Mouse (Mus musculus) ovary, postnatal 14 days (tissue): ENCODE measurements around the gene Lipm.
A peak's percentile ranks its signal among the peaks of the same experiment; 100 is the strongest.

Experiments
- DNase-seq: peaks from one replicate; pipeline ENCODE4 v3.0.0; 2022; ENCODE audit warnings: low spot score

Lipm gene

DNA sequence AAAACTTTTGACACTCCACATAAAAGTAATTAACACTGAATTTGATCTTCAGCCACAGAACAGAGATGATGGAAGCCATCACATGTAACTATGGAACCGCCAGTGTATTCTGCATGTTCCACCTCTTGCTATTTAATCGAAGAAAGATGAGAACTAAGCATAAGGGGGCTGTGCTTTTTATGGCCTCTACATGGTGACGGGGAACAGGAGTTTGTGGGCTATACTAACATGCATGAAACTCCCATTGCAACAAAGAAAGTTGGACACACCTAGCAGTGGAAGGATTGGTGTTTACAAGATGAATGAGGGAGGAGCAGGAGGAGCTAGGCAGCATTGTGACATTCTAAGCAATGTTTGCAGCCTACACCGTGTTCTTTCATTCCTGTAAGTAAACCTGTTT is at the start of gene Lipm:
Gene Lipm, plus strand, starts transcription at position 301 of the 400 bp plus-strand sequence.
- no peak for DNase-seq

DNA sequence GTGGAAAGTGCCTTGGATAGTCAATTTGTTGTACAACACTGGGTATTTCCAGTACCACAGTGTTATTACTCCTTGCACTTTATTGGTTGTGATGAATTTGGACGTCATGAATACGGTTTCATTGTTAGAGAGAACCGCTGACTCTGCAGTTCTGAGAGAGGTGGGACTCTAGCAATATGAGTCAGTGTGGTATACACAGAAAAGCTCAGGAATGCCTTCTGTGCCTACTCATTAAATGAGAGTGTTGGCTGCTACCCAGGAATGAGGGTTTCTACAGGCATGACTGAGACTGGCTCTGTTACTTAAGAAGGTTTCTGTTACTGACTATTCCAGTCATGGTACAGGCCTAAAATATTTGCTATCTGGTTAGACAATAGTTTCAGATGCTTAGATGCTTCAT is 49.2 kb upstream of the Lipm start:
- DNase-seq = no peak

DNA sequence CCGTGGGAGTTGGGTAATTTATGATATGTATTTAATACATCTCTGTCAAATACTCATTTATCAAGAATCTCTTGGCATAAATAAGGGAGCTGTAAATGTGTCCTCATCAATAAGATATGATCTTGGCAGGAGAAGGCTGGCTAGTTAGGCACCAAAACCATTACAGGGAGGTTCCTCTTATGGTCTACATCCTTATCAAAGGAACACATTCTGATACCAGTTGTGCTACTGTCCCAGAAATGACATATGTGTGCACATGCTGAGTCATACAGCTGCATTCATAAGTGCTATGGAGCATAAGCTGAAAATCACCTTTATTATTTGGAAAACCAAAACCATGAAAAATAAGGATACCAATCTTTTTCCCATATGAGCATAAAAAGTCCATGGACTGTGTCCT is 37.2 kb upstream of the Lipm start:
- DNase-seq = no peak

DNA sequence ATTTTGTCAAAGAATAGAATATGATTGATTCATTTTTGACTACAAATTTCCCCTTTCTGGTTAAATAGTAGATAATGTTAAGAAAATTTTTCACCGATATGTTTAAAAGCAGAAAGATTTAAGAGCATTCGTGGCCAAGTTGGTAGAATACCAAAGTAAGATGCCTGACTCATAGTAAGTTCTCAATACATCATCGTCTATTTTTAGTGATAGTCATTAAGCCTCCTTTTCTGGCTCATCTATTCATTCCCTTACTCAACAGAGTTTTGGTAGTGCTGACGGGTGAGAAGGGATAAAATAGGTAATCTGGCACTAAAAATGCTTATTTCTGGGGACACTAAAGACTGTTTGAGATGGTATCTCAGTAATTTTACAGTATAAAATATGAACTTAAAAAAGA is 36.7 kb upstream of the Lipm start:
- no peak for DNase-seq

DNA sequence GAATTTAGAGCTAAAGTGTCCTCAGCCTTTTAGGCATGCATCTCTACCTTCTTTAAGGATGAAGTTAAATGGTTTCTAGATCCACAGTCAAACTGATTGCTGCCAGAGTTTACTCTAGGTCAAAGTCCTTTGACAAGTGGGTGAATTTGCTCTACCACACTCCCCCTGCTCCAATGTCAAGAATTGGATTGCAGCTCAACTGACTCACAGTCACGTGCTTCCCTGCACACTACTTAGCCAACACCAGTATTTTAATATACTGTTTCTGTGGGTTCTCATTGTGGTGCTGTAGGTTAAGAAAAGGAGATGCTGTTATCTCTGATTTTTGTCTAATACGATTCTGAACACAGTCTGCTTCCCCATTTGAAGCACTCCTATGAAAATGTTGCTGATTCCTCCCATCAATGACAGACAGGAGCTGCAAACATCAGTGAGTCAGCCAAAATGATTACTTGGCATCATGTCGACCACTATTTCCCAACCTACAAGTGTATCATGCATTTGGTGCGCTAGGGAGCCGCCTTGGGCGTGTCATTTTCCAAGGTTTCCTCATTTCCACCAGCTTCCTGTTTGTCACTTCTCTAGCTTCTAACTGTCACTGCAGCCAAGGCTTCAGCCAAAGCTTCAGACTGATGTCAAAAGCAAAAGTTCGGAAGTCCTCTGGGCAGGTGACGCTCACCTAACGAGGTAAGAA is 33.8 kb upstream of the Lipm start, which contains the start of gene Lipn:
Gene Lipn, plus strand, starts transcription at position 580 of the 694 bp plus-strand sequence.
- DNase-seq = no peak

DNA sequence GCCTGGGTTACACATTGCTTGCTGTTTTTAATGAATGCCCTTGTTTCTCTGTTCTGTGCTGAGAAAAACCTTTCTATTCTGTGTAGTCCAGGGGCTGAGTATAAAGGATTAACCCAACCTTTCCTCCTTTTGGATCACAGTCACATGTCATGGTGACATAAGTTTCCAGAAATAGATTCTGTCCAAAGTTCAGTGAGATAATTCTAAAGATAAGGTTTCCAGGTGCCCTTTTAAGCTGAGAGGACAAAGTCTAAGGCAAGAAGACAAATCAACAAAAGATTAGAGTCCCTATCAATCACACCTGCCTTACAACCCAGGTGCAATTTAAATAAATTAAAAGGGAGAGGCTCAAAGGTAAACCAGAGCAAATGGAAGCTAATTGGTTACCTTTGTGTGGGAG is 26.5 kb upstream of the Lipm start:
- no peak for DNase-seq

DNA sequence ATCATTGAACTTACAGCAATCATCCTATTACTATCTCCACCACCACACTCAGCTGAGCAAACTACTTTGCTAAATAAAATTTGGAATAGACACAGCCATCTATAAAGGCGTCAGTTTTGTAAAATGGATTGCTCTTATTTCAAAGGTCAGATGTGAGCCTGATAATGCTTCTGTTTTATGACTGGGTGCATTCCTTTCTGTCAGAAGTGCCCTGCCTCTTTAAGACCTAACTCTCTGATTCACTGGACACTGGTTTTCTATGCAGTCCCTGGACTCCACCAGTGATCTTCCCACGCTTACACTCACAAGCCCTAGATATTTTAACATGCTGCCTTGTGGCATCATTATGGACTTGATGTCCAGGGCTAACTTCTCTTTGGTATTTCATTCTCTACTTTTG is 22.6 kb upstream of the Lipm start:
- DNase-seq = no peak

DNA sequence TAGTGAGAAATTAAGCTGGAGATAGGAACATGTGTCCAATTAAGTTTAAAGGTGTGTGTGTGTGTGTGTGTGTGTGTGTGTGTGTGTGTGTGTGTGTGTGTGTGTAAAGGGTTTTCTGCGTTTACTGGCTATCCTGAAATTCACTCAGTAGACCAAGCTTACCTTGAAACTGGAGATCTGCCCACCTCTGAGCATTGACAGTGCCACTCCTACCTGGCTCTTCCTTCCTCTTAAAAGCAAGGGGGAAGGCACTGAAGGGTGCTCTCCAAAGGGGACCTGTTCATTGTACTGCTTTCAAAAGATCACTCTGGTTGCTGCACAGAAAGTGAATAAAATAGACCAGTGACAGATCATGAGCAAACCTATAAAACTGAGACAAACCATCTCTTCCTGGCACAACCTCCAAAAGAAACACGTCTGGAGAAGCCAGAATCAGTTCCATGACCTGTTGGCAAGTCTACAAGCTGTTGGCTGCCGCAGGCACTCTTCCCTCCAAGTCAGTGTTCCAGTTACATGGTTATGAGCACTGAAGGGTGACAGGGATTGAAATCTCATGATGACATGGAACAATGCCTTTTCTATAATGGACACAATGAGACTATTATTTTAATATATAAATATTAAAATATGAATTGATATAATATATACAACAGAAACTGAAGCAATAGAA is 11.6 kb upstream of the Lipm start:
- no peak for DNase-seq

DNA sequence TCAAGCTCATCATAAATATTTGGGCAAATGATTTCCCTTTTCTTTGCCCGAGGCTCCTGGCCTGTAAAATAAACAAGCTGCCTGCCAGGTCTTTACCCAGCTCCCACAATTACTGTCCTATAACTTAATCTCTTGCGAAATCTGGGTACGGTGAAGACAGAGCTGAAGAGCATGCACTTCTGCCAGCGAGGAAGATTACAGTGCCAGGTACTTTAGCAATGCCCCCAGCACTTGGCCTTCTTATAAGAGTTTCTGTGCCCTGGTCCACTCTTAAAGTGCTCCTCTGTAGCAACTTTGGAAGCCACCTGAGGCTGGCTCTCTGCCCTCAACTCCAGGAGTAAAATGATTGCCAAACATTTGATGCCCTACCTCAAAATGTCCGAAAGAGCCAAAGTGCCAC is 5.4 kb upstream of the Lipm start:
- DNase-seq = no peak

DNA sequence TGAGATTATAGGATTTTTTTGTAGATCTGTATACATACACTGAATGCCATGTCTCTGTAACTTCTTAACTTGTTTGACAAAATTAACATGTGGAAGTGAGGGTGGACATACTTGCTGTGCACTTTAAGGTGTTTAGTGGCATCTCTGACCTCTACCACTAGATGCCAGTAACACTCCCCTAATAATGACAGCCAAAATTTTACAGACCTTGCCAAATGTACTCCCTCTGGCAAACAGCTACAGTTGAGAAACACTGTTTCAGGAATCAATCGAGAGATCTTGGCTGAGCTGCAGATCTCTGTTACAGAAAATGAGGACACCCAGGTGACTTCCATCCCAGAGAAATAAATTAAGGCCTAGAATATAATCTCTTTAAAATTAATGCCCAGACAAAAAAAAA is 4.5 kb upstream of the Lipm start:
- DNase-seq = no peak

DNA sequence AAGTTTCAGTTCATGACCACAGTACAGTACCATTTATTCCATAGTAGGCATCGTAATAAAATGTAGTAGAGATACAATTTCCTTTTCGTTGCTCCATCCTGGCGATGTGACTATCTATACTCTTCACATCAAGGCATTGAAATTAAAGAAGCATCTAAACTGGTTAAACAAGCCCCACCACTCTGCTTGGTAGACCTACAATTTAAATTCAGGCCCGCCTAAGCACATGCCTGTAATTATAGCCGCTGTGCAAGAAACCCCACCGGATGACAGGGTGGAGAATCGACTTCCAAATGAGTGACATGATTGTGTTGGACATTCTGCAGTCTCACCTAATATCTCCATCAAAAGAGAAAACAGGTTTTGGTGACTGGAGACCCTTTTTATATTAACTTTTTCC is 1.2 kb downstream of the Lipm start:
- no peak for DNase-seq

DNA sequence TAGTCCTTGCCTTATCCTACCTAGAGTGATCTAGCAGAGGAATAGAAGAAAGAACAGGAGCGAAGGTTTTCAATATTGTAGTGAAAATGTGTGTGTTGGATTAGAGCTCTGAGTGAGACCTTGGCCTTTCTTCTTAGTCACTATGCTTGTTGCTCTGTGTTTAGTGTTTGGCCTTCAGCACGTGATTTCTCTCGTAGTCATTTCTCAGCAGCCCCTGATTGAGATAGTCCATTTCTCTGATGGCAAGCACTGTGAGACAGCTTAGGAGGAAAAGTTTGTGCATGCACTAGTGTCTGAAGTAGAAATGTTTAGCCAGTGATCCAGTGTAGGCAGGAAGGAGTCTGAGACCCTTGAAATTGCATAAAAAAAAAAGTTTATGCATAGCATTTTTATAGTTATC is 4.1 kb downstream of the Lipm start:
- no peak for DNase-seq

DNA sequence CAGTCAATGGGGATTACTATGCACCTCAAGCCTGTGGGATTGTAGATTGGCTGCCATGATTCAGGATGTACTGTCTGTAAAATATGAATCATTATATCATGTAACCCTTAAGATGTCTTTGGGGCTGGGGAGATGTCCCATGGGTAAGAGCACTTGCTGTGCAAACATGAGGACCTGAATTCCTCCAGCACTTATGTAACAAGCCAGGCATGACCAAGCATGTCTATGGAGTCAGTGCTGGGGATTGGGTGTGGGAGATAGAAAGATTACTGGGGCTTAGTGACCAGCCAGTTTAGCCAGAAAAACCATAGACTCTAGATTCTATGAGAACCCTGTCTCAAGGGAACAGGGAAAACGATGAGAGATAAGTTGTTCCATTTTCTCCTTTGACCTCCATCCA is 18.4 kb downstream of the Lipm start:
- DNase-seq = no peak

DNA sequence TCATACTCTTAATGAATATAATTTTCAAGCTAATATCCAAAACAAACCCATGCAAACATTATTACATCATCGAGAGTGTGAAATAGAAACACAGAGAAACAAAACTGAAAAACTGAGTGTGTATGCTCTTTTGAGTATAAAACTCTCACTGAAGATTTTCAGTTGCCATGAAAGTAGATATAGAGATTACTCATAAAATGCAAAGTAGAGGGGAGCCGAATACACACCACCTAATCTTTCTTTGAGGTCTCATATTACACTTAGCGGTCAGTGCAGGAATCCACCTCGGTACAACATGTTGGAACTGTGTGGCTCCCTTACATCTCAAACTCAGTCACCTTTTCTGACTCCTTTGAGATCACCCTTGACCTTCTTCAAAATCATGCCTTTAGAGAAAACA is 18.9 kb downstream of the Lipm start:
- DNase-seq = no peak

DNA sequence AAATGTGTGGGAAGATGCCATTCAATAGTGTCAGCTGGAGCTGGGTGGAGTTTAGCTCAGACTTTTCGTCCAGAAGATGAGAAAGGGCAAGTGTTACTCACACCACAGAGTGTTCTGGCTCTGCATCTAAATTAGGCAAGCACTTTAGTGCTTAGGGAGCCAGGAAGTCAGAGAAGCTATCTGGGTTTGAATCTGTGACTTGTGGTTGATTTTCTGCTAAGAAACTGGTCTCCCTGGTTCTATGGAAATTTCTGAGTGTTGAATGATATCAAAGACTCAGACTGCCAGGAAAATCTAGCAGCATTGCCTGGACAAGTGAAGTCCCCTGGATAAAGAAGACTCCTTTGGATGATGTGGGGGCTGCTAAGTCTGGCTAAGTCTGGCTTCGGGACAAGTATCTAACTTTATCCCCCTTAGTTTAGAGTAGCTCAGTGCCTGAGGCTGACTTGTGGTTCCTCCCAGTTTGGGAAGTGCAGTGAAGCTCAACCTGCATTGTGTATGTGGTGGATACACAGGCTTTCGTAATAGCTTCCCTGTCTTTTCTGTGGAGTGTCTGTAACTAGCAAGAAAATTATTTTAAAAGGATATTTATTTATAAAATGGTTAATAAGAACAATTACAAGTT is 19.5 kb downstream of the Lipm start:
- DNase-seq = no peak

DNA sequence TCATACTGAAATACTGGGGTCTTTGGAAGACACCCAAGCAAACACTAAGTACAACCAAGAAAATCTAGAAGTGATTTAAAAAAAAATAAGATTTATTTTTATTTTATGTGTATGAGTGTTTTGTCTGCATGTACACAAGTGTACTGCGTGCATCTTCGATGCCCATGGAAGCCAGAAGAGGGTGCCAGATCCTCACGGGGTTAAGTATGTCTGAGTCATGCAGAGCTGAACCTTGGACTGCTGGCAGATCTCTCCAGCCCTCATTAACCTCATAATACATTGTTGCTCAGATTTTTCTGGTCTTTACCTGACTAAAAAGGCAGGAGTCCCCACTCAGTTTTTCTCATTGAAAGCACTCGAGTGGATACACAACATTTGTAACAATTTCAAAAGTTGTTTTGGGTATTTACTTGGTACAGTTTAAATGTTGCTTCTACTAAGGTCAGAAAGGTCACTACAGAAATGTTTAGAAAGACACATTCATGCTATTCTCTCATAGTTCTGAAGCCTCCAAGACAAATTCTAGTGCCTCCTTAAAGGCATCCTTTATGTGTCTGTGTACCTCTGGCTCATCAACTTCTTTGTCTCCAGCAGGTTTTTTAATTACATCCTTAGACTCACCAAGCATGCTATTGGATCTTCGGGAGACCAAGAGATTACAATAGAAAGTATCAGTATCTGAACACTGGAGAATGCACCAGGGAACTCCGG is 38.1 kb downstream of the Lipm start:
- no peak for DNase-seq

DNA sequence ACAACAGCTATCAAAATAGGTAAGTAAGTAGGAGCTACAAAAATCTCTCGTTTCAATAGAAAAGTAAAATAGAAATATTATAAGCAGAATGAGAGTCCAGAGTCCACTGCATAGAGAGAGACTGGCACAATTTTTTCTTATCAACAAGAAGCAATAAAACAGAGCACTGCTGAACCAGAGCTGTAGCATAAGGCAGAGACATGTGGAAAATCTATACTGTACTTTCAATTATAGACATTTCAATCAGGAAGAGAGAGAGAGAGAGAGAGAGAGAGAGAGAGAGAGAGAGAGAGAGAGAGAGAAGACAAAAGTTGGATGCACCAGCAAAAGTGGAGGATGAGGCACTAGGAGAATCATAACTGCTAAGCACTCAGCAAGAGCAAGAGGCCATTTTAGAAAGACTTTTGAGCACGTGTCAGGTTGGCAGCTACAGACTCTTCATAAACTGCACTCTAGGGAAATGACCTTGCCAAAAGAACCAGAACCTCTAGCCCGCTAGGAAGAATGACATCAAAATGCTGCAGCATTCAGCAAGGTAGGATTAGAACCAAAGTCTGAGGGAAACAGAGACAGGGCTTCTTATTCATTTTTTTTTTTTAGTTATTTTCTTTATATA is 38.8 kb downstream of the Lipm start:
- no peak for DNase-seq

DNA sequence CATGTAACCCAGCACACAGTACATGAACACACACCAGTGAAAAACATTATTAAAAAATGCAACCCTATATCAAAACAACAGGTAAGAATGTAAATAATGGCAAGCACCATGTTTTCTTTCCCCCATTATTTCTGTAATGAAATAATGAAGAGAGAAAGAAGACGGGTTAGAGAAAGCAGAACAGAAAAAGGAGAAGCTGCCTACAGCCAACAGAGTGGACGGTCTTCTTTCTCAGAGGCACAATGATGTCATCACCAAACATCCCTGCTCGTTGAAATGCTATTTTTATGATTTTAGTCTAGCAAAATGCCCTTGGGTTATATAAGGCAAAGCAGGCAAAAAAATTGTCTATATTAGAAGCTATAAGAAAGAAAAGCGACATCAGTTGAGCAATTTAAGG is 47.7 kb downstream of the Lipm start:
- DNase-seq = no peak

DNA sequence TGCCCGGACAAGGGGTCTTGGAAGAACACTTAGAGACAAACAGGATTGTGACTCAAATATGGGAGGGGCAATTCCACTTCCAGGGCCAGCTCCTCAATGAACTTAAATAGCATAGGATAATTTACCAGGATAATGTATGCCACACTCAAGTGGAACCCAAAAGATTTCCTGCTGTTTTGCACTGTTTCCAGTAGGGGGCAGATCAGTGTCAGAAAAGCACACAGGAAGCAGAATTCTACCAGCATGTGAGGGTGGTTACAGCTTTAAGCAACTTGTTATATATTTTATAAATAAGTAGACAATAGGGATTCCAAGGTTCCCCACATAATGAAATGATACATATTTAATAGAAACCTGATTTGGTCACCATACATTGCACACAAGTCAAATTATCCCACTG is 51.2 kb downstream of the Lipm start:
- DNase-seq = peak; percentile 5

DNA sequence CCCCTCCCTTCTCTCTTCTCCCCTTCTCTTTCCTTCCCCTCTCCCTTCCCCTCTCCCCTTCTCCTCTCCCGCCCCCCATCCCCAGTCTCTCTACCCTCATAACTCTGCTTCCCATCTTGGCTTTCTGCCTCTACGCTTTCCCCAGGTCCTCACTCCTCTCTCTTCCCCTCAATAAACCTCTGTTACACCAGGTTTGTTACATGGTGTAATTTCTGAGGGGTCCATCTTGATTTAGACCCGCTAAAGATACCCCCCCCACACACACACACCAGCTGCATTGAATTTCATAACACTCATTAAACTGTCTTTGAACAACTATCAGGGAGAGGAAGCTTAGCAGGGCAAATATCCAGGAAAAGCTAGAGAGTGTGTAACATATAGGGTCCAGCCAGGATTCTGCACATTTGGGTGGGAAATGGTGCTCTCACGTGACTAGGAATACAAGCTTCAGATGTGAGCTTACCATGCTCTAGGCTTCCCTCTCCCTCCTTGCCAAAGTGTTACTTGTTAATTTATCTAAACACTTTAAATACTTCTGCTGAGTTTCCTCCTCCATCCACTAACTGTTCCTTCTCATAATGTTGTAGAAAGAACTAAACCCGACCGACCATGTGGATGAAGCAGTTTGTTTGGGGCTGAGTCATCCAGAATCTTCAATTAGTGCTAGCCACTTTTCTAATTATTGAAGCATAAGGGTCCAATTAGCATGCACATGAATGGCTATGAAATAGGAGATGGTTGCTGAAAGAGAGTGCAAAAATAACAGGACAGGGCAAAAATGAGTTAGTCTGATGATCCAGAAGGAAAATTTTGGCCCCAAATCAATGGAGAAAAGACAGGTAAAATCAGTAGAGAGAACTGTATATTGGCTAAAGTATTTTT is 52.8 kb downstream of the Lipm start:
- no peak for DNase-seq

DNA sequence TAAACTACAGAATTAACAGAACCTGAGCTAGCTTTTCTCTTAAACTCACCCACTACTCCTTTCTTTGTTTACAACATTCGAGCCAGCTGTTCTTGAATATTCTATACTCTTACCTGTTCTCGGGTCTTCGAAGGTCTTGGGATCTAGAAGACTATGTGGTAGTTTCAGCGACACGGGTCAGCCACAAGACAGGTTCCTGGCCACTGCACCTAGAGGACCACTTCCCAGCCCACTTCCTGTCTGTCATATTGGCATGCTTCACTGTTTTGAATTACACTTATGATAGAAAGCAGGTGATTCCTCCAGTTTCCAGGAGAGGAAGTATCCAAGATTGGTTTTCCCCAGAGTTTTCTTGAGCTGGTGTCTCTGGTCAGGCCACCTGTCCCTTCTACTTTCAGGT is 62.0 kb downstream of the Lipm start:
- DNase-seq = no peak
